Mouse (Mus musculus) adrenal gland, postnatal 36 days (tissue): ENCODE data around the gene S1pr2. TPM values are rescaled to one million over a fixed set of nuclear protein-coding genes. Genes with fewer than 3 reads are reported as not detected.
A peak's percentile ranks its signal among the peaks of the same experiment; 100 is the strongest.
"Not testable (repeated sequence)": the region's sequence is repeated elsewhere in the genome, so short reads cannot be mapped to it uniquely, and the experiment has no call there.

Experiments used
- DNase-seq, 2 experiments: peaks; one replicate each; pipeline ENCODE4 v3.0.0; 2021; ENCODE audit warnings: mixed read lengths in 1 of 2
- long read RNA-seq, 2 experiments: library from polyadenylated mRNA; stranded (forward); transcript quantifications; one replicate each; pipeline ENCODE4 v2.0.0; 2021; ENCODE audit warnings: borderline sequencing depth in 2 of 2
- total RNA-seq, 2 experiments: library from RNA; stranded (reverse); gene quantifications; 2 replicates each; pipeline ENCODE4 v1.2.3; 2021

Gene S1pr2
- total RNA-seq, result 10 to 100 TPM; 16.5 to 19.2 TPM
- long read RNA-seq, experiment 1, full-length matches to known transcripts, result 12 of 26 reads
- long read RNA-seq, experiment 1, partial matches to known transcripts, result 0 of 26 reads
- long read RNA-seq, experiment 1, other reads (novel, unspliced or antisense), result 14 of 26 reads
- long read RNA-seq, experiment 2, full-length matches to known transcripts, result 15 of 21 reads
- long read RNA-seq, experiment 2, partial matches to known transcripts, result 0 of 21 reads
- long read RNA-seq, experiment 2, other reads (novel, unspliced or antisense), result 6 of 21 reads

GRCm38 (mm10) chr9:20976216-20976960, at the start of gene S1pr2:
TSS of gene S1pr2 (minus strand) at chr9:20976781.
- DNase-seq, result peak; percentile 88 to 93

- DNase-seq, result no peak
Measured at GRCm38 (mm10) chr9:21025258-21025810, 48.8 kb upstream of the S1pr2 start.

GRCm38 (mm10) chr9:21022726-21023125, 46.1 kb upstream of the S1pr2 start:
- no peak for DNase-seq

GRCm38 (mm10) chr9:21022288-21022687, 45.7 kb upstream of the S1pr2 start:
- no peak for DNase-seq

GRCm38 (mm10) chr9:21021363-21021762, 44.8 kb upstream of the S1pr2 start:
- DNase-seq, result no peak

GRCm38 (mm10) chr9:21018600-21018999, 42.0 kb upstream of the S1pr2 start:
- DNase-seq, result no peak

- no peak for DNase-seq
Measured at GRCm38 (mm10) chr9:21017177-21017575, 40.6 kb upstream of the S1pr2 start.

- peak in 1 of 2 experiments; percentile 37 for DNase-seq
Measured at GRCm38 (mm10) chr9:21016331-21017176, 40.0 kb upstream of the S1pr2 start.

GRCm38 (mm10) chr9:21015571-21016130, 39.1 kb upstream of the S1pr2 start, which contains the start of gene Icam1:
TSS of gene Icam1 (plus strand) at chr9:21015985.
- DNase-seq, result peak; percentile 73 to 80

GRCm38 (mm10) chr9:21014691-21015570, 38.4 kb upstream of the S1pr2 start:
- peak; percentile 62 to 74 for DNase-seq

- no peak for DNase-seq
Measured at GRCm38 (mm10) chr9:21012368-21012767, 35.8 kb upstream of the S1pr2 start.

- peak in 1 of 2 experiments; percentile 35 for DNase-seq
Measured at GRCm38 (mm10) chr9:21011846-21012312, 35.3 kb upstream of the S1pr2 start.

- DNase-seq, result not testable (repeated sequence)
Measured at GRCm38 (mm10) chr9:21010939-21011541, 34.5 kb upstream of the S1pr2 start.

- no peak for DNase-seq
Measured at GRCm38 (mm10) chr9:21010362-21010761, 33.8 kb upstream of the S1pr2 start.

- no peak for DNase-seq
Measured at GRCm38 (mm10) chr9:21008007-21008406, 31.4 kb upstream of the S1pr2 start.

- no peak for DNase-seq
Measured at GRCm38 (mm10) chr9:21007313-21007952, 30.9 kb upstream of the S1pr2 start.

- peak; percentile 90 for DNase-seq
Measured at GRCm38 (mm10) chr9:21002627-21003551, 26.3 kb upstream of the S1pr2 start, which contains the start of gene Mrpl4. TSS of gene Mrpl4 (plus strand) at chr9:21002738.

- no peak for DNase-seq
Measured at GRCm38 (mm10) chr9:21002270-21002626, 25.7 kb upstream of the S1pr2 start.
